Mouse (Mus musculus) MEL-GATA-1-ER (cell line): ENCODE results near the gene Aldh2.
A peak's percentile ranks its signal among the peaks of the same experiment; 100 is the strongest.
"Not testable (repeated sequence)": the region's sequence is repeated elsewhere in the genome, so short reads cannot be mapped to it uniquely, and the experiment has no call there.

Experiments used
- DNase-seq: peaks from one replicate; pipeline ENCODE4 v3.0.0-alpha.2; 2012; ENCODE audit warnings: low read depth; ENCODE audit errors: extremely low read depth

The Aldh2 gene

GRCm38 (mm10) chr5:121593451-121594401 lies at the start of gene Aldh2:
TSS of gene Aldh2 (minus strand) at chr5:121593824.
- DNase-seq: peak; percentile 64

DNA sequence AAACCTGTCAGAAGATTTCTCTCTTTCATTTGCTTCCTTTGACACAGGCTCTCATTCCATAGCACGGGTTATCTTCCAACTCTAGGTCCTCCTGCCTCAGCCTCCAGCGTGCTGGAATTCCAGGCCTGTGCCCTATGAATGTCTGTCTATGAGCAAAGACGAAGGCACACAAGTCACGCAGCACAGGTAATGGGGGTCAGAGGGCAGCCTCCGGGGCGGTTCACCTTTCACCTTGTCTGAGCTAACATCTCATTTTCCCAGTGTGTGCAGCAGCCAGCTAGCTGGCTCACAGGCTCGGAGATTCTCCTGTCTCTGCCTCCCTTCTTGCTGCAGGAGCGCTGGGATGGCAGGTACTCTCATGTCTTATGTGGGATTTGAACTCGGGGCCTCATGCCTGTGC lies 46.0 kb upstream of the Aldh2 start:
- DNase-seq: no peak

- no peak for DNase-seq
Measured at GRCm38 (mm10) chr5:121637296-121637695, 43.7 kb upstream of the Aldh2 start.

DNA sequence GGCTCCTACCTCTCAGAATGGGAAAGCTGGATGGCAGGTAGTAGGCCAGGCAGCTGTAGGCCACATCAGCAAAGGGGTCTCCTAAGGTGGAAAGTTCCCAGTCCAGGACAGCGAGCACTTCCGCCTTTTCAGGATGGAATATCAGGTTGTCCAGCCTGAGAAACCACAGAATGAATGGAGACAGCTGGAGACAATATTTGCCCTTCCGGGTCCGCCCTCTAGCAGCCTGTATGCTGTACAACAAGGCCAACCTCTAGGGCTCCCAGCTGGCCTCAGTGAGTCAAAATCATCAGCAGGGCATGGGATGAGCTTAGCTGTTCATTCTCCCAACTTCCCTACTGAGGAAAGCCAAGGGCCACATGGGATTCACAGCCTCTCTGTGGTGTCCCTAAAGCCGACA lies 41.0 kb upstream of the Aldh2 start:
- no peak for DNase-seq

DNA sequence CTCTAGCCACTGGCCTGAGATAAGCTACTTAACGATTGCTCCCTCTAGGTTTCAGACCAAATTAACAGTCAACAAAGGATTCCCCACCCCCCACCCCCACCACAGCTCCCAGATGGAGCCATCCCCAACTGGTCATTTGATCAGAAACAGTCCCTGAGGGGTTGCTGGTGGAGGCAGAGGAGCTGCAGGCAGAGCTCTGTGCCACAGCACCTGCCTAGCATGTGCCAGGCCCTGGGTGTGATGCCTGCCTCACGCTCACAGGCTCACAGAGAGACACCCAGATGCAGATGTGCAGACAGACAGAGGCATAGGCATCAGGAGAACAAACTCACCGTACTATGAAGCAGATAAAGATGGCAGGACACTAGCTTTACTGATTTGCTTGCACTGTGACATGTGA lies 39.2 kb upstream of the Aldh2 start:
- DNase-seq: no peak

- DNase-seq: not testable (repeated sequence)
Measured at GRCm38 (mm10) chr5:121631106-121631647, 37.6 kb upstream of the Aldh2 start.

DNA sequence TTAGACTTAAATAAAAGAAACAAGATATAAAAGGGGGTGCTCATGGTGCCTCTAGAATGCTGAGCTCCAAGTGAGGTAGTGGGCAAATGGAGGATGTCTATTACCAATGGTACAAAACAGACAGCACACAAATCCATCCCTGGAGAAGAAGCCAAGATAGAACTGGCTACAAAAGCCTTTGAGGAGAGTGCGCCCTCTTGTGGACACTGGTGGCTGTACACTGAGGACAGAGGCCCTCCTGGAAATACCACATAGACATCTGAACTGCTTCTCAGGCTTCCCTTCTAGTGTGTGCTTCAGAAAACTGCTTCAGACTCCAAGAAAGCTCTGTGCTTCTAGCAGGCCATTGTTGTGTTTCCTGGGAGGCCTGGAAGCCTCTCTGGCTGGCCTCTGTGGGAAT lies 34.2 kb upstream of the Aldh2 start:
- peak; percentile 49 for DNase-seq

GRCm38 (mm10) chr5:121623241-121623640 lies 29.6 kb upstream of the Aldh2 start:
- DNase-seq: no peak

GRCm38 (mm10) chr5:121621102-121621501 lies 27.5 kb upstream of the Aldh2 start:
- no peak for DNase-seq

GRCm38 (mm10) chr5:121618592-121619513 lies 25.2 kb upstream of the Aldh2 start, which contains the start of gene Acad12:
TSS of gene Acad12 (minus strand) at chr5:121618938.
- no peak for DNase-seq

GRCm38 (mm10) chr5:121614921-121615320 lies 21.3 kb upstream of the Aldh2 start:
- DNase-seq: not testable (repeated sequence)

DNA sequence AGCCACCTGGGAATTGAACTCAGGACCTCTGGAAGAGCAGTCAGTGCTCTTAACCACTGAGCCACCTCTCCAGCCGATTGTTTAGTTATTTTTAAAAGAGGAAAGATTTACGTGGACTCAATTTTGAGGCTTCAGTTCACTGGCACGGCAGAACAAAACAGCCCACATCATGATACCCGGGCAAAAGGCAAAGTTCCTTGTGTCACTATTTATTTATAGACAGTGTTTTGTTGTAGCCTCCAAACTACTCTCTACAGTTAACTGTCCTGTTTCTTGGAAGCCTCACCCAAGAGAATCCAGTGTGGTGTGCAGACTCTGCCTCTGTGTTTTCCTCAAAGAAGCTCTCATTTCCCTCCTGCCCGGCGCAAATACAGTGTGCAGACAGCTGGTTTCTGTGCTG lies 18.4 kb upstream of the Aldh2 start:
- DNase-seq: no peak

GRCm38 (mm10) chr5:121609556-121610135 lies 16.0 kb upstream of the Aldh2 start:
- not testable (repeated sequence) for DNase-seq

- DNase-seq: no peak
Measured at GRCm38 (mm10) chr5:121606151-121606550, 12.5 kb upstream of the Aldh2 start.

GRCm38 (mm10) chr5:121603815-121604214 lies 10.2 kb upstream of the Aldh2 start:
- not testable (repeated sequence) for DNase-seq

DNA sequence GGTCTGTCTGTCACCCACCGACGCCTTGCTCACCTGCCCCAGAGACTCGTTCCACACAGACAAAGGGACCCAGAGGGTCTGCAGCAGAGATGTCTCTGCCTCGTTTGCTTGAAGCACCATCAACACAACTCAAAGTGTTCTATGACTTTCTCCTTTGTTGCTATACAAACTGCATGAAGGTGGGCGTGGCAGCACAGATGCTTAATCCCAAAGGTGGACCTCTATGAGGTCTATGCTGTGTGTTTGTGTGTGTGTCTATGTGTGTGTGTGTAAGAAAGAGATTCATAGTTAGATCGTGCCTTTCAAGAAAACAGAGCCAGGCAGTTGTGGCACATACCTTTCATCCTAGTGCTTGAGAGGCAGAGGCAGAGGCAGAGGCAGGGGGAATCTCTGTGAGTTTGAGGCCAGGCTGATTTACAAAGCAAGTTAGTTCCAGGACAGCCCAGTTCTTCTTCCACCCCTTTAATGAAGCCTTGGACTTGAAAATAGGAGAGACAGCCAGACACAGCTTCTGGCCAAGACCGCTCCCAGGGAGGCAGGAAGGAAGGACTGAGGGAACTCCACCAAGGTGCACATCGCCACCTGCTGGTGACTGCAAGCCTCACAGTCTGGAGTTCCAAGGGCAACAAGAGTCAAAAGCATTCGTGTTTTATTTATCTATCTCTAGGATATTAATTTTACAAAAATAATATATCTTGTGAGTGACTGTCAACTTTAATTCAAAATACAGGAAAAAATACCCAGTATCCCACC lies 8.1 kb upstream of the Aldh2 start:
- no peak for DNase-seq

DNA sequence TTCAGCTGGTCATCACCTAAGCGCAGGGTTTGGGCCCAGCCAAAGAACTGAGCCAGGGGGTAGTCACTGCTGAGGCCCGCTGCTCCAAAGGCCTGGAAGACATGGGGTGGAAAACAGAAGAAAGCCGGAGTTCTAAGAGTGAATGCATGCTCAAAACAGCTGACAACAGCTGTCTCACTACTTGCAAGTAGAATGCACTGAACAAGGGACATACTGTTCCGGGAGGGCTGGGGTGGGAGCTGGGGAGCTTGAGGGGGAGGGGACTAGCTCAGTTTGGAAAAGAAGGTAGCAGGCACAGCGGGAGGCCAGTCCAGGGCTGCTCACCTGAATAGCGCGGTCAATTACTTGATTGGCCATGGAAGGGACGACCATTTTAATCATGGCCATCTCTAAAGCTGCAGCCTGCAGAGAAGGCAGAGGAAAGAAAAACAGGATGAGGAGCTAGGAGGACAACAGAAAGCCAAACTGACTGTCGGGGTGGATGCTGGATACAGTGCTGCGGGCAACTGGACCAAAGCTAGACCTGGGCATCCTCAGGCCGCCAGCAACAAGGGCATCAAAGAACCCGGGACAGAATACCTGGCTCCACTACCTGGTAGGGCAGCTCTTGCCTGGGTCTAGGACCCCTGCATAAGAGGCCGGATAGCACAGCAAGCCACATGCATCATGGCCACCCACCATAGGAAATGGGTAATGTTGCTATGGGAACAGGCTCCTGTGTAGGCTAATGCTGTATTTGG lies 5.4 kb upstream of the Aldh2 start:
- DNase-seq: no peak

DNA sequence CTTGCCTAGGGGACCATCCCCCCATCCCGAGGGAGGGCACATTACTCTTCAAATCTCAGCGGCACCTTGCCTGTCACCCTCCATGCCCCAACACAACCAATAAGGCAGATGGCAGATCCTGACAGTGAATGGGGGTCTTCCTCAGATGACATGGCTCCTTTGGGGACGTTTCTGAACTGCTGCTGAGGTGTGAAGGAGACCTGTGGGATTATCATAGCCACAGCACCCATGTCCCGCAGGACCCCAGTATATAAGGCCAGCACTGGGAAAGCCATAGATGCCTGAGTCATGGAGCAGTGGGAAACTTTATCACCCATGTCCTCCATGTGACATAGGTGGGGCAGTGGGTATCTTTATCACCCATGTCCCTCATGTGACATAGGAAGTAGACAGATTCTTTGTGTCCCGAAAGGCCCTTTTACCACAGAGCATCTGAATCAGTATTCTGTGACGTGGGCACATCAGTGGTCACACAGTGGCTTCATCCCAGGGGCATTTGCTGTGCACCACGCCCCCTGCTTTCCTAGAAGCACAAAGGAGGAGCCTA lies 4.4 kb upstream of the Aldh2 start:
- no peak for DNase-seq

GRCm38 (mm10) chr5:121597332-121597731 lies 3.7 kb upstream of the Aldh2 start:
- no peak for DNase-seq

- DNase-seq: no peak
Measured at GRCm38 (mm10) chr5:121596226-121596625, 2.6 kb upstream of the Aldh2 start.
